ENCODE assay signal across 9 mouse cellular contexts in the genomic region with DNA sequence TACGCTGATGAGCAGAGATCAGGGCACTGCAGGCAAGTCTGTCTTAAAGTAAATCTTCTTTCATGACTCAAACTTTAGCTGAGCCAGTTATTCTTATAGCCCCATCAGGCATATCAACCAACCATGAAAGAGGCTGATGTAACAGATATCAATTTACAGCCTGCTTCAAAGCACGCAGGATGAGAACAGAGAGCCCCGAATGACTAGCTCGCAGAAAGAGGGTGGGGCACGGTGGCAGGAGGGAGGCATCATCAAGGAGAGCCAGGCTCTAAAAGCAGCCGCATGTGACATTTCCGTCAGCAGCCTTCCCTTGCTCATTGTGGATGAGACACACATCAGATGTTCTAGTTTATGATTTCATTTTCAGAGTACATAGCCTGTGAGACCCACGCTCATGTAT. TPM values are rescaled to one million over a fixed set of nuclear protein-coding genes. Genes with fewer than 3 reads are reported as not detected.
DNase-seq lines count a peak whose midpoint lies in the region; ATAC-seq and TF ChIP-seq lines count a peak whose summit lies in the region.
"Had no signal": no experiment of that assay in that cellular context is flagged by ENCODE, and none has a peak within 500 bp of the region (broad histone marks: within the 10 kb centered on the region; RNA-seq: fewer than 3 reads in every experiment).

No protein-coding gene starts in this region.

- no peak overlapping the region for H3K4me2 ChIP-seq in heart, embryonic 11.5 days
- no peak overlapping the region for H3K4me2 ChIP-seq in forebrain, postnatal 0 days (ENCODE audit: low read depth)

- H3K9me3 ChIP-seq in heart, embryonic 11.5 days (replicated peaks; ENCODE audit: control insufficient read depth, low read length), result no peaks in the 10 kb centered on the region
- no peaks in the 10 kb centered on the region for H3K9me3 ChIP-seq in forebrain, postnatal 0 days (ENCODE audit: low read length)

- H3K4me1 ChIP-seq in heart, embryonic 11.5 days (ENCODE audit: control insufficient read depth, insufficient read depth, low read length), result peaks cover 4% of the 10 kb centered on the region; the same call in 1 of the 2 replicates
- H3K4me1 ChIP-seq in forebrain, postnatal 0 days (ENCODE audit: insufficient read depth), result 0 out of 2 replicates have a peak, but pooled peaks cover 4% of the 10 kb centered on the region

- no peak overlapping the region for H3K4me3 ChIP-seq in heart, embryonic 11.5 days (ENCODE audit: low read depth, low read length)
- no peak overlapping the region for H3K4me3 ChIP-seq in forebrain, postnatal 0 days (ENCODE audit: low read depth, low read length)

- H3K9ac ChIP-seq in heart, embryonic 11.5 days (ENCODE audit: low read depth, low read length), result no peak overlapping the region
- H3K9ac ChIP-seq in forebrain, postnatal 0 days, result no peak overlapping the region

- ATAC-seq in activated CD4-positive, CD25-positive, alpha-beta regulatory T cell, adult 4 months, result peak; percentile 83
- no peak for ATAC-seq in granulocyte monocyte progenitor cell, adult 5-6 weeks (replicated peaks; ENCODE audit: poor library complexity, severe bottlenecking)
- ATAC-seq in heart, embryonic 11.5 days (replicated peaks; ENCODE audit: insufficient number of reproducible peaks, low FRiP score, low TSS enrichment), result no peak
- ATAC-seq in forebrain, postnatal 0 days, result no peak; the same call in 1 of the 2 replicates

- H3K36me3 ChIP-seq in heart, embryonic 11.5 days (ENCODE audit: control insufficient read depth, insufficient read depth, low read length), result no peaks in the 10 kb centered on the region
- no peaks in the 10 kb centered on the region for H3K36me3 ChIP-seq in forebrain, postnatal 0 days (ENCODE audit: insufficient read depth)

- DNase-seq in left cerebral cortex, adult 18-20 months (ENCODE audit: low spot score in 2 of 2), result peak; percentile 35 to 42
- DNase-seq in left cerebral cortex, adult 11 months (ENCODE audit: low spot score), result no peak
- DNase-seq in layer of hippocampus, adult 8-10 months (ENCODE audit: low spot score in 2 of 2), result peak; percentile 60 to 61
- DNase-seq in right cerebral cortex, postnatal 36 days (ENCODE audit: low spot score in 2 of 2), result peak; percentile 48 to 50
- DNase-seq in forebrain, postnatal 0 days, result no peak
- DNase-seq: heart, adult 18-20 months had no signal

- WGBS in heart, embryonic 11.5 days (ENCODE audit: insufficient replicate concordance), result 45% methylated on average over 8 of the region's 8 CpGs
- 43% methylated on average over 8 of the region's 8 CpGs for WGBS in forebrain, postnatal 0 days

- TF ChIP-seq CTCF in forebrain, postnatal 0 days (IDR thresholded peaks at IDR 0.05; ENCODE audit: low read depth), result no peak

- H3K27ac ChIP-seq in heart, embryonic 11.5 days (ENCODE audit: low read depth, low read length), result no peak overlapping the region
- H3K27ac ChIP-seq in forebrain, postnatal 0 days (ENCODE audit: low read depth, low read length), result no peak overlapping the region

- no peaks in the 10 kb centered on the region for H3K27me3 ChIP-seq in heart, embryonic 11.5 days (ENCODE audit: control insufficient read depth, insufficient read depth, low read length)
- H3K27me3 ChIP-seq in forebrain, postnatal 0 days (ENCODE audit: insufficient read depth, low read length), result no peaks in the 10 kb centered on the region

RNA-seq across cellular contexts. Expression of a gene that starts 22.3 kb away (rescaled TPM):
- 10 to 100 TPM; 18.2 to 20.3 TPM for total RNA-seq in left cerebral cortex, adult 18-20 months (2021)
- 10 to 100 TPM in 1 of 2 experiments, 1 to 10 TPM in 1; 6.7 to 11.2 TPM for polyA plus RNA-seq in activated CD4-positive, CD25-positive, alpha-beta regulatory T cell, adult 4 months (2017; shearing (Covaris generic))
- total RNA-seq in layer of hippocampus, adult 8-10 months (2022), result 10 to 100 TPM; 26.6 to 32.9 (median 29.3) TPM
- 36.4 and 42.5 TPM in 2 replicates for total RNA-seq in granulocyte monocyte progenitor cell, adult 5-6 weeks (2014; fragmentation: Nextera tagmentation)
- total RNA-seq in granulocyte monocyte progenitor cell, adult 5-6 weeks (2017), result 85.3 and 88.6 TPM in 2 replicates
- polyA plus RNA-seq in heart, embryonic 11.5 days (2014; fragmentation: Nextera tagmentation; extraction: Ambion mirVana), result 76.4 and 84.3 TPM in 2 replicates
- total RNA-seq in forebrain, postnatal 0 days (2014; rRNA removed), result 32.1 and 33.4 TPM in 2 replicates
- 17.4 and 20.2 TPM in 2 replicates for polyA plus RNA-seq in forebrain, postnatal 0 days (2015; fragmentation: Nextera tagmentation; extraction: Ambion mirVana)

Comparison
In these comparisons a context has a peak if more than half of its experiments do, and no peak if none do; other contexts are left out.
1. DNase-seq: peak in left cerebral cortex, adult 18-20 months (2 of 2), layer of hippocampus, adult 8-10 months (2 of 2) and right cerebral cortex, postnatal 36 days (2 of 2); none in left cerebral cortex, adult 11 months (single experiment) and forebrain, postnatal 0 days (single experiment).